Comparison of ENCODE assay signal across 1 mouse cellular context in the genomic region with DNA sequence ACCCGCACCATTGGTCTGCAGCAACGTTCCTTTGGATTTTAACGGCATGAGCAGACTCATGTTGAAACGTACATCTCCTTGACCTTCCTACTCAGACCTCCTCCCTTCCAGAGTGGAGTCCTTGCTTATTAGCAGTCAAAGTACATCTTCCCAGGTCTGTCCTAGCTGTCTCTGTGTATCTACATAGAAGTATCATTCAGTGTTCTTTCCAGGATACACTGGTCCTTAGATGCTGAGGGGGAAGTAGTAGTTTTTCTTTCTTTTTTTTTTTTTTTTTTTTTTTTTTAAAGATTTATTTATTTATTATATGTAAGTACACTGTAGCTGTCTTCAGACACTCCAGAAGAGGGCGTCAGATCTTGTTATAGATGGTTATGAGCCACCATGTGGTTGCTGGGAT. TPM values are rescaled to one million over a fixed set of nuclear protein-coding genes. Genes with fewer than 3 reads are reported as not detected.
"Had no signal": no experiment of that assay in that cellular context is flagged by ENCODE, and none has a peak within 500 bp of the region (broad histone marks: within the 10 kb centered on the region; RNA-seq: fewer than 3 reads in every experiment).

No protein-coding gene starts in this region.

RNA-seq across cellular contexts. Expression of gene Hspa1l, which starts 33.4 kb away (rescaled TPM):
- total RNA-seq: neutrophil, adult 5-6 weeks had no signal
